ENCODE assay signal across 8 mouse cellular contexts in genomic region chr3:139246508-139246907, GRCm38 (mm10). TPM values are rescaled to one million over a fixed set of nuclear protein-coding genes. Genes with fewer than 3 reads are reported as not detected.
A peak's percentile ranks its signal among the peaks of the same experiment; 100 is the strongest.
DNase-seq lines count a peak whose midpoint lies in the region; TF ChIP-seq lines count a peak whose summit lies in the region.
"Had no signal": no experiment of that assay in that cellular context is flagged by ENCODE, and none has a peak within 500 bp of the region (broad histone marks: within the 10 kb centered on the region; RNA-seq: fewer than 3 reads in every experiment).

No protein-coding gene starts in this region.

- peak; percentile 21 for TF ChIP-seq CTCF in left cerebral cortex, adult 2 months (IDR thresholded peaks at IDR 0.05)
- TF ChIP-seq CTCF in MEL (IDR thresholded peaks at IDR 0.05 in 2 of 3, conservative IDR thresholded peaks at IDR 0.05 in 1 of 3; ENCODE audit: control insufficient read depth in 1 of 3, insufficient read depth in 1 of 3, low read depth in 2 of 3, low read length in 3 of 3, poor library complexity in 1 of 3, severe bottlenecking in 1 of 3) = peak; percentile 37 to 67 (median 41); a peak in 5 of 6 replicates

- TF ChIP-seq EP300 in MEL (IDR thresholded peaks at IDR 0.05; ENCODE audit: low read depth in 1 of 2, low read length in 2 of 2) = no peak

- no peak overlapping the region for H3K9ac ChIP-seq in MEL (ENCODE audit: control insufficient read depth, low read depth, low read length, poor library complexity, severe bottlenecking)

- H3K79me2 ChIP-seq in MEL (ENCODE audit: control insufficient read depth, insufficient read depth, low read length, poor library complexity) = no peaks in the 10 kb centered on the region

- no peak overlapping the region for H3K27ac ChIP-seq in left cerebral cortex, adult 2 months
- H3K27ac ChIP-seq in MEL (ENCODE audit: control insufficient read depth, low read depth, low read length) = no peak overlapping the region

- no peak for TF ChIP-seq POLR2A in MEL (IDR thresholded peaks at IDR 0.05; ENCODE audit: control insufficient read depth in 1 of 2, insufficient read depth in 1 of 2, low read depth in 1 of 2, low read length in 2 of 2, poor library complexity in 1 of 2)

- H3K36me3 ChIP-seq in MEL (ENCODE audit: control insufficient read depth in 1 of 2, insufficient read depth in 2 of 2, low read length in 2 of 2) = no peaks in the 10 kb centered on the region

- H3K4me1 ChIP-seq in MEL (ENCODE audit: control insufficient read depth in 1 of 2, insufficient read depth in 2 of 2, low read length in 2 of 2) = no peaks in the 10 kb centered on the region

- DNase-seq in left cerebral cortex, adult 2 months (ENCODE audit: extremely low spot score in 1 of 2, low spot score in 2 of 2) = no peak
- no peak for DNase-seq in left cerebral cortex, postnatal 4 days
- peak; percentile 61 for DNase-seq in MEL (ENCODE audit: low read depth, low spot score)
- peak; percentile 52 for DNase-seq in embryo, embryonic 10 days (ENCODE audit: low spot score)
- peak; percentile 30 for DNase-seq in retina, postnatal 1 day
- DNase-seq in layer of hippocampus, adult 9-11 months = no peak
- DNase-seq in layer of hippocampus, postnatal 25 days (ENCODE audit: extremely low spot score in 1 of 2, low spot score in 1 of 2) = no peak

- intact Hi-C loops in left cerebral cortex, adult 2 months (cut with DNase I) = no loop called here
- intact Hi-C loops in left cerebral cortex, postnatal 4 days (cut with DNase I) = no loop called here

- H3K9me3 ChIP-seq in MEL (replicated peaks; ENCODE audit: insufficient read depth, low read length) = no peaks in the 10 kb centered on the region

- no peaks in the 10 kb centered on the region for H3K27me3 ChIP-seq in MEL (ENCODE audit: control insufficient read depth in 1 of 2, insufficient read depth in 2 of 2, low read length in 2 of 2)

- peak; percentile 72 for TF ChIP-seq RAD21 in MEL (IDR thresholded peaks at IDR 0.05; ENCODE audit: low read depth, low read length)

- no peak overlapping the region for H3K4me3 ChIP-seq in left cerebral cortex, adult 2 months
- H3K4me3 ChIP-seq in MEL (ENCODE audit: control insufficient read depth in 1 of 2, insufficient read depth in 1 of 2, low read depth in 2 of 2, low read length in 2 of 2) = no peak overlapping the region

TF ChIP-seq in MEL, 35 proteins besides CTCF, POLR2A, EP300 and RAD21:
- TF ChIP-seq ZC3H11A (IDR thresholded peaks at IDR 0.05; ENCODE audit: low read depth, low read length) = peak; percentile 45; the same call in 1 of the 2 replicates
- no peak for TF ChIP-seq SIN3A (IDR thresholded peaks at IDR 0.05; ENCODE audit: low read length)
- TF ChIP-seq SMC3 (IDR thresholded peaks at IDR 0.05; ENCODE audit: low read depth, low read length) = peak; percentile 63
- TF ChIP-seq ETS1 (IDR thresholded peaks at IDR 0.05; ENCODE audit: low read depth, low read length) = no peak
- no peak for TF ChIP-seq USF2 (IDR thresholded peaks at IDR 0.05; ENCODE audit: borderline replicate concordance in 1 of 2, insufficient read depth in 1 of 2, low read depth in 1 of 2, low read length in 2 of 2)
- no peak for TF ChIP-seq MYB (IDR thresholded peaks at IDR 0.05; ENCODE audit: low read depth, low read length)
- no peak for TF ChIP-seq BHLHE40 (IDR thresholded peaks at IDR 0.05; ENCODE audit: borderline replicate concordance, low read depth, low read length)

RNA-seq across cellular contexts. Expression of gene Stpg2, which starts 41.0 kb away (rescaled TPM):
- under 1 TPM; 0.16 to 0.20 TPM for total RNA-seq in left cerebral cortex, adult 2 months (2021)
- total RNA-seq in left cerebral cortex, postnatal 4 days (2021) = not detected
- total RNA-seq in MEL (2012; rRNA removed) = not detected in 2 replicates
- not detected for polyA plus RNA-seq in MEL (2012; ENCODE audit: insufficient read depth in 1 of 2, insufficient read length in 2 of 2, low read depth in 1 of 2, low replicate concordance in 2 of 2, missing spikeins in 1 of 2)
- under 1 TPM in 1 of 2 experiments, not detected in 1; 0.10 TPM for total RNA-seq in layer of hippocampus, postnatal 25 days (2021)
- polyA plus RNA-seq: limb, embryonic 14.5 days had no signal

Comparison
In these comparisons a context has a peak if more than half of its experiments do, and no peak if none do; other contexts are left out.
1. DNase-seq: peak in MEL (single experiment), embryo, embryonic 10 days (single experiment) and retina, postnatal 1 day (single experiment); none in left cerebral cortex, adult 2 months (0 of 2), left cerebral cortex, postnatal 4 days (single experiment), layer of hippocampus, adult 9-11 months (single experiment) and layer of hippocampus, postnatal 25 days (0 of 2).